Mouse (Mus musculus): ENCODE data around the gene Zbtb8b. TPM values are rescaled to one million over a fixed set of nuclear protein-coding genes. Genes with fewer than 3 reads are reported as not detected.

Zbtb8b gene
- polyA plus RNA-seq, 1 experiment from 2014 or later: 1.8 TPM

DNA sequence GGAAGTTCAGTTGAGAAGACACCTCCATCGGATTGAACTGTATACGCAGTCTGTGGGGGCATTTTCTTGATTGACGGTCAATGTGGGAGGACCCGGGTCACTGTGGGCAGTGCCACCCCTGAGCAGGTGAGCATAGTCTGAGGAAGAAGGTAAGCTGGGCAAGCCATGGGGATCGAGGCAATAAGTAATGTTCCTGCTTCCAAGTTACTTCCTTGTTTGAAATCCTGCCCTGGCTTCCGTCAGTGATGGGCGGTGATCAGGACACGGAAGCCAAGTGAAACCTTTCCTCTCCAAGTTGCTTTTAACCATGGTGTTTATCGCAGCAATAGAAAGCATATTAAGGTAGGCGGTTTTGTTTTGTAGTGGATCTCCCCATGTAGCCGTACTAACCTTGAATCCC, 55.0 kb downstream of the Zbtb8b start:
- no peak for ATAC-seq (replicated peaks; ENCODE audit: low FRiP score)
- DNase-seq (ENCODE audit: low spot score): no peak
- Histone ChIP-seq H3K36me3 (ENCODE audit: control insufficient read depth, insufficient read depth, low read length) (no peaks in the 10 kb centered on the region), H3K27me3 (ENCODE audit: control insufficient read depth, insufficient read depth, low read length) (no peaks in the 10 kb centered on the region), H3K27ac (ENCODE audit: low read depth, low read length) (no peak overlapping the region), H3K4me1 (replicated peaks; ENCODE audit: control insufficient read depth, insufficient read depth, low read length) (no peaks in the 10 kb centered on the region), H3K9ac (ENCODE audit: low read length) (no peak overlapping the region), H3K9me3 (ENCODE audit: control insufficient read depth, low read length) (no peaks in the 10 kb centered on the region), H3K4me2 (ENCODE audit: low read depth, low read length, severe bottlenecking) (no peak overlapping the region), H3K4me3 (ENCODE audit: low read depth, low read length) (no peak overlapping the region)
- WGBS: 90% methylated on average over 11 of the region's 11 CpGs

DNA sequence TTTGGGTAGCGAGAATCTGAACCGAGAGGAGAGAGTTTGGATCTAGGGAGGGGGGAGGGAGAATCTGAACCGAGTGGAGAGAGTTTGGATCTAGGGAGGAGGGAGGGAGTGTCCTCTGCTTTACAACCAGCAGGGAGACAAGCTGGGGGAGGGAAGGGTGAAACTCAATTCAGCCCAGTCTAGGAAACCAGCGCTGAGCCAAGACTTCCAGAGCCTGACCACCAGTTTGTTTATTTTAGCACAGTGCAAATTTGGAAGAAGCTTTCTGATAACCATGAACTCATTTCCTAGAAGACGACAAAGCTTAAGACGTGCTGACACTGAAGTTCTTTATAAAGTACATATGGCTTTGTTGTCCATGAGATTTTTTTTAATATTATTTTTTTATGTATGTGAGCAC, 56.2 kb downstream of the Zbtb8b start:
- no peaks in the 10 kb centered on the region for H3K36me3 ChIP-seq (ENCODE audit: control insufficient read depth, insufficient read depth, low read length)
- ATAC-seq (replicated peaks; ENCODE audit: low FRiP score): no peak
- H3K27me3 ChIP-seq (ENCODE audit: control insufficient read depth, insufficient read depth, low read length): no peaks in the 10 kb centered on the region
- no peak overlapping the region for H3K4me3 ChIP-seq (ENCODE audit: low read depth, low read length)
- DNase-seq (ENCODE audit: low spot score): no peak
- no peaks in the 10 kb centered on the region for H3K9me3 ChIP-seq (ENCODE audit: control insufficient read depth, low read length)
- no peak overlapping the region for H3K9ac ChIP-seq (ENCODE audit: low read length)
- 49% methylated on average over 6 of the region's 6 CpGs for WGBS
- no peaks in the 10 kb centered on the region for H3K4me1 ChIP-seq (replicated peaks; ENCODE audit: control insufficient read depth, insufficient read depth, low read length)
- no peak overlapping the region for H3K4me2 ChIP-seq (ENCODE audit: low read depth, low read length, severe bottlenecking)
- no peak overlapping the region for H3K27ac ChIP-seq (ENCODE audit: low read depth, low read length)

DNA sequence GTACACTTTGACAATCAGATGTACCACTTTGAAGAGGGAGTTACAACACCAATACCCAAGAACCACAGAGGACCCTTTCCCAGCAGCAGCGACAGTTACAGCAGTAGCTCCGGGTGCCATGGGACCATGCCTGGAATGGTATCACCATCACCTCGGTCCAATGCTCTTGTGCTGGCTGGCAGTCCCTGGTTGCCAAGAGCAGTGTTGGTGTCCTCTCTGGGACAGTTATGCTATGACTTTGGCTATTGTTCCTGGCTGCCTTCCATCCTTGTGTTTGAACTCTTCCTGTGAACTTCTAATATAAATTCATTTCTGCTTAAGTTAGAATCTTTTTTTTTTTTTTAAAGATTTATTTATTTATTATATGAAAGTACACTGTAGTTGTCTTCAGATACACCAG, 57.1 kb downstream of the Zbtb8b start:
- 97% methylated on average over 3 of the region's 3 CpGs for WGBS
- no peak overlapping the region for H3K27ac ChIP-seq (ENCODE audit: low read depth, low read length)

DNA sequence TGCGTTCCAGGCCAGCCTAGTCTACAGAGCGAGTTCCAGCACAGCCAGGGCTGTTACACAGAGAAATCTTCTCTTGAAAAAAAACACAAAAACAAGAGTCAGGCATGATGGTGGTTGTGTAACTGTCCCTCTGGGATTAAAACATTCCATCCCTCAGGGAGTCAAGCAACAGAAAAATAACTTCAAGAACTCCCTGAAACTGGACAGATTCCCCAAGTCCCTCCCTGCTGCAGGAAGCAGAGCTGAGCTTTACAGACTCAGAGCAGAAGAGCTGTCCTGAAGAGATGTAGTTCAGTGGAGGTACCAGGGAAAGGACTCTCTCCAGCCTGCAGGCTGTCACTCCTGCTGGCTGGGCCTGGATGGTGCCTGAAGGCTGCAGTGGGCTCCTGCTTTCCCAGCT, 58.2 kb downstream of the Zbtb8b start:
- no peaks in the 10 kb centered on the region for H3K36me3 ChIP-seq (ENCODE audit: control insufficient read depth, insufficient read depth, low read length)
- no peak for ATAC-seq (replicated peaks; ENCODE audit: low FRiP score)
- H3K4me3 ChIP-seq (ENCODE audit: low read depth, low read length): no peak overlapping the region
- H3K27me3 ChIP-seq (ENCODE audit: control insufficient read depth, insufficient read depth, low read length): peaks cover 4% of the 10 kb centered on the region; the same call in 1 of the 2 replicates
- H3K27ac ChIP-seq (ENCODE audit: low read depth, low read length): no peak overlapping the region
- no peak overlapping the region for H3K9ac ChIP-seq (ENCODE audit: low read length)
- no peaks in the 10 kb centered on the region for H3K9me3 ChIP-seq (ENCODE audit: control insufficient read depth, low read length)
- 92% methylated on average over 2 of the region's 2 CpGs for WGBS
- no peak for DNase-seq (ENCODE audit: low spot score)
- no peak overlapping the region for H3K4me2 ChIP-seq (ENCODE audit: low read depth, low read length, severe bottlenecking)
- no peaks in the 10 kb centered on the region for H3K4me1 ChIP-seq (replicated peaks; ENCODE audit: control insufficient read depth, insufficient read depth, low read length)

More for the DNA sequence above, 57.1 kb downstream of the Zbtb8b start:
- Histone ChIP-seq H3K4me1 (replicated peaks; ENCODE audit: control insufficient read depth, insufficient read depth, low read length) (no peaks in the 10 kb centered on the region), H3K4me2 (ENCODE audit: low read depth, low read length, severe bottlenecking) (no peak overlapping the region), H3K36me3 (ENCODE audit: control insufficient read depth, insufficient read depth, low read length) (no peaks in the 10 kb centered on the region), H3K9ac (ENCODE audit: low read length) (no peak overlapping the region), H3K27me3 (ENCODE audit: control insufficient read depth, insufficient read depth, low read length) (0 out of 2 replicates have a peak, but pooled peaks cover 4% of the 10 kb centered on the region), H3K9me3 (ENCODE audit: control insufficient read depth, low read length) (no peaks in the 10 kb centered on the region), H3K4me3 (ENCODE audit: low read depth, low read length) (no peak overlapping the region)
- DNase-seq (ENCODE audit: low spot score): no peak
- ATAC-seq (replicated peaks; ENCODE audit: low FRiP score): no peak

DNA sequence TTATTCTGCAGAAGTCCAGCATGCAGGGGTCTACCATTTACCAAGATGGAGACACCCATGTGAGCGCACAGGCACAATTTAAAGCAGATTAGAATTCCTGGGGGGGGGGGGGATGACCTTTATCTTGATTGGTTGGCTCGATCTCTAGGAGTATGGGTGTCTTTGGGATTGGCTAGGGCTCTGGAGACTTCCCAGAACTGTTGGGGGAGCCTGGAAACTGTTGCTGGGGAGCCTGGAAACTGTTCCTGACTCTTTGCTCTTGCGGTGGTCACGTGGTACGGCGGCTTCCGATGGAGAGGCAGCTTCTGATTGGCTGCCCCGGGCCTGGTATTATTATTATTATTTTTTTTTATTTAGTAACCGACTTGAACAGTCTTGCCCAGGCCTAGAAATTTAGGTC, 58.6 kb downstream of the Zbtb8b start:
- DNase-seq (ENCODE audit: low spot score) (no peak), ATAC-seq (replicated peaks; ENCODE audit: low FRiP score) (no peak)
- no peak overlapping the region for H3K4me3 ChIP-seq (ENCODE audit: low read depth, low read length)
- H3K4me2 ChIP-seq (ENCODE audit: low read depth, low read length, severe bottlenecking): no peak overlapping the region
- H3K36me3 ChIP-seq (ENCODE audit: control insufficient read depth, insufficient read depth, low read length): no peaks in the 10 kb centered on the region
- H3K9me3 ChIP-seq (ENCODE audit: control insufficient read depth, low read length): no peaks in the 10 kb centered on the region
- 89% methylated on average over 9 of the region's 9 CpGs for WGBS
- peaks cover 6% of the 10 kb centered on the region for H3K27me3 ChIP-seq (ENCODE audit: control insufficient read depth, insufficient read depth, low read length)
- no peak overlapping the region for H3K9ac ChIP-seq (ENCODE audit: low read length)
- H3K27ac ChIP-seq (ENCODE audit: low read depth, low read length): no peak overlapping the region
- no peaks in the 10 kb centered on the region for H3K4me1 ChIP-seq (replicated peaks; ENCODE audit: control insufficient read depth, insufficient read depth, low read length)

DNA sequence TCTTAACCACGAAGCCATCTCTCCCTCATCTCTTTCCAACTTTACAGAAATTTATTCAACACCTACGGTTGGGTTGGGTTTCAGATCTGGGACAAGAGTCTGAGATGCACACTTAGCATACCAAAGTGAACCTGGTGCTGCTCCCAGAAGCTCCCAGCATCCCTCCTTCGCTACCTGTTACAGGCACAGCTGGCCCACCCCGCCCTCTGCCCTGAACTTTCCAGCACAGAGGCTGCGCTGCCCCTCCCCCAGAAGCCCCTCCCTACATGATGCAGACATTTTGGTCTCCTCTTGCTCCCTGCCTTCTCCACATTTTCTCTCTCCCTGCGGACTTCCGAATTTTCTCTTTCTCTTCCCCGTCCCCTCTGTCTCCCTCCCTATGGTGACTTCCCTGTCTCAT, 59.5 kb downstream of the Zbtb8b start:
- Histone ChIP-seq H3K4me1 (replicated peaks; ENCODE audit: control insufficient read depth, insufficient read depth, low read length) (no peaks in the 10 kb centered on the region), H3K27me3 (ENCODE audit: control insufficient read depth, insufficient read depth, low read length) (peaks cover 6% of the 10 kb centered on the region), H3K9ac (ENCODE audit: low read length) (no peak overlapping the region), H3K36me3 (ENCODE audit: control insufficient read depth, insufficient read depth, low read length) (no peaks in the 10 kb centered on the region), H3K4me3 (ENCODE audit: low read depth, low read length) (no peak overlapping the region), H3K9me3 (ENCODE audit: control insufficient read depth, low read length) (no peaks in the 10 kb centered on the region), H3K4me2 (ENCODE audit: low read depth, low read length, severe bottlenecking) (no peak overlapping the region), H3K27ac (ENCODE audit: low read depth, low read length) (no peak overlapping the region)
- no peak for DNase-seq (ENCODE audit: low spot score)
- no peak for ATAC-seq (replicated peaks; ENCODE audit: low FRiP score)
- WGBS: 83% methylated on average over 8 of the region's 8 CpGs

DNA sequence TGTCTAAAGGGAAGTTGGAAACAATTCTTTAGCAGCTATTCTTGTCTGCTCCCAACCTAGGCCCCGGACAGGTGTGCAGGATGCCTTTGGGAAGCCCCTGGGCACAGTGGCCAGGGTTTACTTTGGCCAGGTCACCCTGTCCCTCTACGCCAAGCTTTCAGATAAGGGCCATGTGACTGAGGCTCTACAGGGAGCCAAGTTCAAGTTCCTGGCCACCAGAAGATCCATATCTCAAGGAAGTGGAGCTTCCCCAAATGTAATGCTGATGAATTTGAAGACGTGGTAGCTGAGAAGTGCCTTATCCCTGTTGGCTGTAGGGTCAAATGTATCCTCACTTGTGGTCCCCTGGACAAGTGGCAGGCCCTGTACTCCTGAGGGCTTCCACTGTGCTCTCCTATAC, 60.8 kb downstream of the Zbtb8b start:
- Histone ChIP-seq H3K9ac (ENCODE audit: low read length) (no peak overlapping the region), H3K4me2 (ENCODE audit: low read depth, low read length, severe bottlenecking) (no peak overlapping the region), H3K9me3 (ENCODE audit: control insufficient read depth, low read length) (no peaks in the 10 kb centered on the region), H3K4me3 (ENCODE audit: low read depth, low read length) (no peak overlapping the region), H3K27me3 (ENCODE audit: control insufficient read depth, insufficient read depth, low read length) (peaks cover 11% of the 10 kb centered on the region), H3K36me3 (ENCODE audit: control insufficient read depth, insufficient read depth, low read length) (no peaks in the 10 kb centered on the region), H3K27ac (ENCODE audit: low read depth, low read length) (no peak overlapping the region), H3K4me1 (replicated peaks; ENCODE audit: control insufficient read depth, insufficient read depth, low read length) (peaks cover 4% of the 10 kb centered on the region; the same call in 1 of the 2 replicates)
- ATAC-seq (replicated peaks; ENCODE audit: low FRiP score): no peak
- no peak for DNase-seq (ENCODE audit: low spot score)
- WGBS: 82% methylated on average over 3 of the region's 3 CpGs

DNA sequence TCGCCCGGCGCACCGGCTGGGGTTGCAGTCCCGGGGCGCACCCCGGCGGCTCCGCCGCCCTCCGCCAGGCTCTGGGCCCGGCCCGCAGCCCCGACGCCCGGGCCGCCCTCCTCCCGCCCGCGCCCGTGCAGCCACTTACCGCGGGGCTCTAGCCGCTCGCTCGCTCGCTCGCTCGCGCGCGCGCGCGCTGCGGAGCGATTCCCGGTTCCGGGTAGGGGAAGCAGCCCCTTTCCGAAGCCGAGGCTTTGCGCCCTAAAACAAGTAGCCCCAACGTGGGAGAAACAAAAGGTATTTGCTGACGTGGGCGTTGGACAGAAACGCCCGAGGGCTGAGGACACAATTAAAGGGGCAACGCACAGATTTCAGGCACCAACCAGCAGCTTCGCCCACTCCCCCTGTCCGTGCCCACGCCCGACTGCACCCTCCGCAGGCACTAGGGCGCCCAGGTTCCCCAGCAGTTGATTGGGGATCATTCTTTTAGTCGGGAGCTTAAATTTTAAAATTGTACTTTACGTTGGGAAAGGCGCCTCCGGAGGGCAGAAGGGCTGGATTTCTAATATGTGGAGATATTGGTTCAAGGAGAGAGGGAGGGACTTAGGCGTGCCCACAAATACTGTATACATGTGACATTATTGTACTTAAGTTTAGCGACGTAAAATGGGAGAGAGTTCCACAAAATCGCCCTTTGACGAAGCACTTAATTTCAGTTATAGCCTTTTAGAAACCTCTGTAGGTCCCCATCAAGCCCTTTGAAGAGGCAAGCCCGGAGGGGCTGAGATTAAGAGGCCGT, 62.9 kb downstream of the Zbtb8b start, which contains the start of gene Zbtb8a:
Zbtb8a (minus strand) TSS at position 516 of the 790 bp plus-strand sequence.
- H3K9me3 ChIP-seq (ENCODE audit: control insufficient read depth, low read length): no peaks in the 10 kb centered on the region
- H3K27ac ChIP-seq (ENCODE audit: low read depth, low read length): peak within 1 kb of the TSS; percentile 31; the same call in 1 of the 2 replicates
- H3K4me3 ChIP-seq (ENCODE audit: low read depth, low read length): peak within 1 kb of the TSS; percentile 81
- H3K36me3 ChIP-seq (ENCODE audit: control insufficient read depth, insufficient read depth, low read length): no peaks in the 10 kb centered on the region
- DNase-seq (ENCODE audit: low spot score) (peak; percentile 81), ATAC-seq (replicated peaks; ENCODE audit: low FRiP score) (peak; percentile 61; the same call in 1 of the 2 replicates)
- H3K9ac ChIP-seq (ENCODE audit: low read length): peak within 1 kb of the TSS; percentile 89
- peaks cover 11% of the 10 kb centered on the region for H3K27me3 ChIP-seq (ENCODE audit: control insufficient read depth, insufficient read depth, low read length)
- H3K4me1 ChIP-seq (replicated peaks; ENCODE audit: control insufficient read depth, insufficient read depth, low read length): peaks cover 7% of the 10 kb centered on the region; the same call in 1 of the 2 replicates
- peak within 1 kb of the TSS; percentile 51 for H3K4me2 ChIP-seq (ENCODE audit: low read depth, low read length, severe bottlenecking)
- 3% methylated on average over 64 of the region's 65 CpGs for WGBS

Data from forebrain, embryonic 11.5 days (tissue).